Mouse (Mus musculus) cerebellum, adult 11 months (tissue): ENCODE measurements around the gene Kcnj16.

Experiments
- DNase-seq: peaks from one replicate; pipeline ENCODE4 v3.0.0; 2022

Gene Kcnj16

GRCm38 (mm10) chr11:110967762-110968135, at the start of gene Kcnj16:
Gene Kcnj16, plus strand, starts transcription at chr11:110968033.
- no peak for DNase-seq

GRCm38 (mm10) chr11:110918808-110919465, 48.9 kb upstream of the Kcnj16 start:
- no peak for DNase-seq

- no peak for DNase-seq
Observed at GRCm38 (mm10) chr11:110935699-110936098, 32.1 kb upstream of the Kcnj16 start.

GRCm38 (mm10) chr11:110942280-110942679, 25.6 kb upstream of the Kcnj16 start:
- no peak for DNase-seq

- DNase-seq, result no peak
Observed at GRCm38 (mm10) chr11:110942695-110943135, 25.1 kb upstream of the Kcnj16 start.

GRCm38 (mm10) chr11:110956665-110957064, 11.2 kb upstream of the Kcnj16 start:
- DNase-seq, result no peak

- DNase-seq, result no peak
Observed at GRCm38 (mm10) chr11:110961592-110962021, 6.2 kb upstream of the Kcnj16 start.

GRCm38 (mm10) chr11:110967019-110967761, 643 bp upstream of the Kcnj16 start:
- DNase-seq, result no peak

GRCm38 (mm10) chr11:110968901-110969300, 1.1 kb downstream of the Kcnj16 start:
- no peak for DNase-seq

GRCm38 (mm10) chr11:110985508-110985907, 17.7 kb downstream of the Kcnj16 start:
- no peak for DNase-seq

- no peak for DNase-seq
Observed at GRCm38 (mm10) chr11:110985949-110986348, 18.1 kb downstream of the Kcnj16 start.

GRCm38 (mm10) chr11:110993616-110994015, 25.8 kb downstream of the Kcnj16 start:
- DNase-seq, result no peak

GRCm38 (mm10) chr11:110997211-110997610, 29.4 kb downstream of the Kcnj16 start:
- DNase-seq, result peak; percentile 0

- no peak for DNase-seq
Observed at GRCm38 (mm10) chr11:111005103-111005502, 37.3 kb downstream of the Kcnj16 start.

GRCm38 (mm10) chr11:111009471-111009870, 41.6 kb downstream of the Kcnj16 start:
- DNase-seq, result no peak

- no peak for DNase-seq
Observed at GRCm38 (mm10) chr11:111016206-111016605, 48.4 kb downstream of the Kcnj16 start.

- no peak for DNase-seq
Observed at GRCm38 (mm10) chr11:111020211-111020610, 52.4 kb downstream of the Kcnj16 start.

- no peak for DNase-seq
Observed at GRCm38 (mm10) chr11:111022681-111023281, 54.9 kb downstream of the Kcnj16 start.

GRCm38 (mm10) chr11:111042175-111042574, 74.3 kb downstream of the Kcnj16 start:
- no peak for DNase-seq

- DNase-seq, result no peak
Observed at GRCm38 (mm10) chr11:111043298-111043697, 75.5 kb downstream of the Kcnj16 start.

- DNase-seq, result no peak
Observed at GRCm38 (mm10) chr11:111054252-111054651, 86.4 kb downstream of the Kcnj16 start.

- no peak for DNase-seq
Observed at GRCm38 (mm10) chr11:111054854-111055822, 87.3 kb downstream of the Kcnj16 start.

- DNase-seq, result no peak
Observed at GRCm38 (mm10) chr11:111056030-111056429, 88.2 kb downstream of the Kcnj16 start.
